Mouse (Mus musculus): ENCODE measurements around the gene Slc35c2. TPM values are rescaled to one million over a fixed set of nuclear protein-coding genes. Genes with fewer than 3 reads are reported as not detected.

Gene Slc35c2
- polyA plus RNA-seq, 1 experiment: 171 TPM

GRCm38 (mm10) chr2:165320531-165321150 lies 33.0 kb upstream of the Slc35c2 start:
- WGBS: 54% methylated on average over 12 of the region's 12 CpGs
- H3K4me3 ChIP-seq (ENCODE audit: low read depth, low read length): no peak overlapping the region
- peaks cover 2% of the 10 kb centered on the region for H3K36me3 ChIP-seq (ENCODE audit: control insufficient read depth, insufficient read depth, low read length)
- H3K4me1 ChIP-seq (ENCODE audit: control insufficient read depth, insufficient read depth, insufficient read length, low read length): peaks cover 43% of the 10 kb centered on the region
- TF ChIP-seq POLR2A (IDR thresholded peaks at IDR 0.05; ENCODE audit: low read depth, low read length): no peak
- no peak for TF ChIP-seq CTCF (IDR thresholded peaks at IDR 0.05; ENCODE audit: extremely low read depth, insufficient read length, insufficient replicate concordance, low read depth, low read length)
- no peaks in the 10 kb centered on the region for H3K27me3 ChIP-seq (ENCODE audit: control insufficient read depth, insufficient read depth, low read length)
- peak overlapping the region; percentile 44 for H3K27ac ChIP-seq (ENCODE audit: insufficient read depth, low read depth, low read length)

- peaks cover 13% of the 10 kb centered on the region for H3K36me3 ChIP-seq (ENCODE audit: control insufficient read depth, insufficient read depth, low read length)
- H3K4me3 ChIP-seq (ENCODE audit: low read depth, low read length): no peak overlapping the region
- TF ChIP-seq CTCF (IDR thresholded peaks at IDR 0.05; ENCODE audit: extremely low read depth, insufficient read length, insufficient replicate concordance, low read depth, low read length): no peak
- TF ChIP-seq POLR2A (IDR thresholded peaks at IDR 0.05; ENCODE audit: low read depth, low read length): no peak
- peaks cover 41% of the 10 kb centered on the region for H3K4me1 ChIP-seq (ENCODE audit: control insufficient read depth, insufficient read depth, insufficient read length, low read length)
- WGBS: 20% methylated on average over 4 of the region's 4 CpGs
- H3K27ac ChIP-seq (ENCODE audit: insufficient read depth, low read depth, low read length): no peak overlapping the region
- H3K27me3 ChIP-seq (ENCODE audit: control insufficient read depth, insufficient read depth, low read length): no peaks in the 10 kb centered on the region
Observed at GRCm38 (mm10) chr2:165319503-165319902, 31.8 kb upstream of the Slc35c2 start.

GRCm38 (mm10) chr2:165318941-165319340 lies 31.3 kb upstream of the Slc35c2 start:
- no peak overlapping the region for H3K27ac ChIP-seq (ENCODE audit: insufficient read depth, low read depth, low read length)
- peaks cover 40% of the 10 kb centered on the region for H3K4me1 ChIP-seq (ENCODE audit: control insufficient read depth, insufficient read depth, insufficient read length, low read length)

GRCm38 (mm10) chr2:165317621-165318263 lies 30.1 kb upstream of the Slc35c2 start:
- Histone ChIP-seq H3K4me3 (ENCODE audit: low read depth, low read length) (no peak overlapping the region), H3K4me1 (ENCODE audit: control insufficient read depth, insufficient read depth, insufficient read length, low read length) (peaks cover 32% of the 10 kb centered on the region), H3K27me3 (ENCODE audit: control insufficient read depth, insufficient read depth, low read length) (no peaks in the 10 kb centered on the region), H3K27ac (ENCODE audit: insufficient read depth, low read depth, low read length) (peak overlapping the region; percentile 24; the same call in 1 of the 2 replicates), H3K36me3 (ENCODE audit: control insufficient read depth, insufficient read depth, low read length) (peaks cover 27% of the 10 kb centered on the region)
- WGBS: 69% methylated on average over 16 of the region's 16 CpGs
- TF ChIP-seq POLR2A (IDR thresholded peaks at IDR 0.05; ENCODE audit: low read depth, low read length) (no peak), CTCF (IDR thresholded peaks at IDR 0.05; ENCODE audit: extremely low read depth, insufficient read length, insufficient replicate concordance, low read depth, low read length) (no peak)

More at GRCm38 (mm10) chr2:165318941-165319340, 31.3 kb upstream of the Slc35c2 start:
- H3K36me3 ChIP-seq (ENCODE audit: control insufficient read depth, insufficient read depth, low read length): peaks cover 16% of the 10 kb centered on the region
- 81% methylated on average over 7 of the region's 7 CpGs for WGBS
- H3K27me3 ChIP-seq (ENCODE audit: control insufficient read depth, insufficient read depth, low read length): no peaks in the 10 kb centered on the region
- TF ChIP-seq POLR2A (IDR thresholded peaks at IDR 0.05; ENCODE audit: low read depth, low read length) (no peak), CTCF (IDR thresholded peaks at IDR 0.05; ENCODE audit: extremely low read depth, insufficient read length, insufficient replicate concordance, low read depth, low read length) (no peak)
- no peak overlapping the region for H3K4me3 ChIP-seq (ENCODE audit: low read depth, low read length)

GRCm38 (mm10) chr2:165316837-165317473 lies 29.3 kb upstream of the Slc35c2 start:
- H3K27me3 ChIP-seq (ENCODE audit: control insufficient read depth, insufficient read depth, low read length): no peaks in the 10 kb centered on the region
- H3K4me1 ChIP-seq (ENCODE audit: control insufficient read depth, insufficient read depth, insufficient read length, low read length): peaks cover 26% of the 10 kb centered on the region
- no peak overlapping the region for H3K4me3 ChIP-seq (ENCODE audit: low read depth, low read length)
- H3K27ac ChIP-seq (ENCODE audit: insufficient read depth, low read depth, low read length): 0 out of 2 replicates have a peak overlapping the region, but pooled peaks have one; percentile 1
- WGBS: 59% methylated on average over 9 of the region's 9 CpGs
- TF ChIP-seq POLR2A (IDR thresholded peaks at IDR 0.05; ENCODE audit: low read depth, low read length) (no peak), CTCF (IDR thresholded peaks at IDR 0.05; ENCODE audit: extremely low read depth, insufficient read length, insufficient replicate concordance, low read depth, low read length) (no peak)
- peaks cover 34% of the 10 kb centered on the region for H3K36me3 ChIP-seq (ENCODE audit: control insufficient read depth, insufficient read depth, low read length)

- Histone ChIP-seq H3K27me3 (ENCODE audit: control insufficient read depth, insufficient read depth, low read length) (no peaks in the 10 kb centered on the region), H3K36me3 (ENCODE audit: control insufficient read depth, insufficient read depth, low read length) (peaks cover 37% of the 10 kb centered on the region), H3K27ac (ENCODE audit: insufficient read depth, low read depth, low read length) (no peak overlapping the region), H3K4me3 (ENCODE audit: low read depth, low read length) (no peak overlapping the region), H3K4me1 (ENCODE audit: control insufficient read depth, insufficient read depth, insufficient read length, low read length) (peaks cover 19% of the 10 kb centered on the region)
- TF ChIP-seq CTCF (IDR thresholded peaks at IDR 0.05; ENCODE audit: extremely low read depth, insufficient read length, insufficient replicate concordance, low read depth, low read length): no peak
- no peak for TF ChIP-seq POLR2A (IDR thresholded peaks at IDR 0.05; ENCODE audit: low read depth, low read length)
- 75% methylated on average over 10 of the region's 10 CpGs for WGBS
Observed at GRCm38 (mm10) chr2:165316204-165316603, 28.5 kb upstream of the Slc35c2 start.

- TF ChIP-seq CTCF (IDR thresholded peaks at IDR 0.05; ENCODE audit: extremely low read depth, insufficient read length, insufficient replicate concordance, low read depth, low read length) (no peak), POLR2A (IDR thresholded peaks at IDR 0.05; ENCODE audit: low read depth, low read length) (no peak)
- WGBS: 90% methylated on average over 8 of the region's 8 CpGs
- peaks cover 52% of the 10 kb centered on the region for H3K36me3 ChIP-seq (ENCODE audit: control insufficient read depth, insufficient read depth, low read length)
Observed at GRCm38 (mm10) chr2:165314197-165314596, 26.5 kb upstream of the Slc35c2 start.

More at GRCm38 (mm10) chr2:165314197-165314596, 26.5 kb upstream of the Slc35c2 start:
- no peak overlapping the region for H3K27ac ChIP-seq (ENCODE audit: insufficient read depth, low read depth, low read length)
- H3K4me1 ChIP-seq (ENCODE audit: control insufficient read depth, insufficient read depth, insufficient read length, low read length): peaks cover 12% of the 10 kb centered on the region
- no peaks in the 10 kb centered on the region for H3K27me3 ChIP-seq (ENCODE audit: control insufficient read depth, insufficient read depth, low read length)
- H3K4me3 ChIP-seq (ENCODE audit: low read depth, low read length): no peak overlapping the region
